Mouse (Mus musculus) liver, adult 2 months (tissue): ENCODE measurements at regions not wholly inside any gene's neighbourhood (a gene's known extent, or its start where the extent isn't known, plus 50 kb on each side); places are given as distances from the start of the nearest gene placed in this dataset.

ENCODE experiments used
- CTCF ChIP-seq: fragments of 200-500 bp; IDR thresholded peaks from 2 replicates; pipeline ENCODE4 v1.5.1; 2011; ENCODE audit warnings: low read depth, low read length, control low read depth
- POLR2A ChIP-seq: fragments of 200-500 bp; IDR thresholded peaks from 2 replicates; pipeline ENCODE4 v1.6.1; 2011; ENCODE audit warnings: low read length, control low read depth; ENCODE audit not compliant: insufficient read depth; ENCODE audit errors: extremely low read depth

DNA sequence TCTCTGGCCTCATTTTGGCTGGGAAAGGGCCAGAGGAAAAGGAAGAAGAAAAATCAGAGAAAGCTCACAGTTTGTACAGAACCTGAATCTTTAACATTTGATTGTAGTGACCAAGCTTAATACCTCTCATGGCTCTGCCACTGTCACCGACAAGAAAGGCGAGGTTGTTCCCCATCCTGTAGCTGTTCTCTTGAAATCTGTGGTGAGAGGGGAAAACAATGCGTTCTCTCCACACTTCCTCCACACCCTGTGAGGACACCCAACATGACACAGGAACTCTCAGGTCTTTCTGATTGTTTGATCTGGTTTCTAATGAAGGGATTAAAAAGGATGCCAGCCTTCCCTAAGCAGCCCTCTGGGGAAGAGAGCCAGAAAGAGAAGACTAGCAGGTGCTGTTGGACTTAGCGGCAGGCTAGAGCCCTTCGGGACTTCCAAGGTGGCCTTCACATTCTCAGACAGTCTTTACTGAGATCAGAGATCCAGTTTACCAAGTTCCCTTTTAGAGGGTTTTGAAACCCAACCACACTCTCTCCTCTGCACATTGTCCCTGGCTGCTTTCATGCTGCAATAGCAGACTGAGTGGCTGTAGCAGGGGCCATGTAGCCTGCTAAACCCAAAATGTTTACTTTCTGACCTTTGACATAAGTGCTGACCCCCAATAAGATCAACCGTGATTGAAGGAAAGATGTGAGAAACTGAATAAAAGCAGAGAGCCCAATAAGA lies 98.5 kb upstream of the Pmfbp1 start:
- TF ChIP-seq CTCF: no peak
- TF ChIP-seq POLR2A: no peak
